Comparison of ENCODE assay signal across 9 mouse cellular contexts in genomic region chr1:90896741-90897361, GRCm38 (mm10). TPM values are rescaled to one million over a fixed set of nuclear protein-coding genes. Genes with fewer than 3 reads are reported as not detected.
DNase-seq lines count a peak whose midpoint lies in the region; ATAC-seq and TF ChIP-seq lines count a peak whose summit lies in the region.
"Had no signal": no experiment of that assay in that cellular context is flagged by ENCODE, and none has a peak within 500 bp of the region (broad histone marks: within the 10 kb centered on the region; RNA-seq: fewer than 3 reads in every experiment).

No protein-coding gene starts in this region.

- no peak overlapping the region for H3K4me3 ChIP-seq in cerebellum, adult 2 months (replicated peaks; ENCODE audit: insufficient read depth, low read depth, low read length)
- no peak overlapping the region for H3K4me3 ChIP-seq in hindbrain, postnatal 0 days (ENCODE audit: low read length)
- H3K4me3 ChIP-seq: erythroblast, embryonic 14.5 days had no signal

- no peaks in the 10 kb centered on the region for H3K9me3 ChIP-seq in hindbrain, postnatal 0 days (ENCODE audit: low read length)

- ATAC-seq in hindbrain, postnatal 0 days = peak; percentile 90

- peak; percentile 60 to 64 for DNase-seq in adrenal gland, adult (ENCODE audit: inconsistent age in 2 of 2, low spot score in 1 of 2)
- DNase-seq in adrenal gland, adult 8-10 months = no peak
- peak; percentile 81 to 92 for DNase-seq in cerebellum, adult 2 months
- DNase-seq in gastrocnemius, postnatal 10 days = peak; percentile 59
- peak; percentile 66 for DNase-seq in hindbrain, postnatal 0 days (ENCODE audit: low spot score)
- DNase-seq in left cerebral cortex, postnatal 4 days = peak; percentile 72
- DNase-seq in ovary, postnatal 36 days (ENCODE audit: low spot score) = peak; percentile 37
- no peak for DNase-seq in spleen, postnatal 4 days (ENCODE audit: low spot score in 2 of 2)

- no peak for TF ChIP-seq POLR2A in cerebellum, adult 2 months (IDR thresholded peaks at IDR 0.05; ENCODE audit: borderline replicate concordance, insufficient read depth, low read length)

- peaks cover 9% of the 10 kb centered on the region for H3K4me1 ChIP-seq in cerebellum, adult 2 months (ENCODE audit: control insufficient read depth, insufficient read depth, low read length)
- no peaks in the 10 kb centered on the region for H3K4me1 ChIP-seq in hindbrain, postnatal 0 days (ENCODE audit: insufficient read depth, low read length)

- no peaks in the 10 kb centered on the region for H3K27me3 ChIP-seq in cerebellum, adult 2 months (ENCODE audit: control insufficient read depth, insufficient read depth, low read length)
- H3K27me3 ChIP-seq in hindbrain, postnatal 0 days (ENCODE audit: insufficient read depth, low read length) = no peaks in the 10 kb centered on the region

- H3K36me3 ChIP-seq in hindbrain, postnatal 0 days (ENCODE audit: insufficient read depth, low read length) = no peaks in the 10 kb centered on the region

- no peak overlapping the region for H3K4me2 ChIP-seq in hindbrain, postnatal 0 days (ENCODE audit: low read depth, low read length)

- 6% methylated on average over 14 of the region's 14 CpGs for WGBS in cerebellum, adult 2 months
- 34% methylated on average over 14 of the region's 14 CpGs for WGBS in hindbrain, postnatal 0 days

- no peak overlapping the region for H3K9ac ChIP-seq in hindbrain, postnatal 0 days (replicated peaks; ENCODE audit: low read length)

- no peak for TF ChIP-seq CTCF in cerebellum, adult 2 months (IDR thresholded peaks at IDR 0.05; ENCODE audit: borderline replicate concordance, insufficient read depth, low read depth, low read length)
- TF ChIP-seq CTCF in hindbrain, postnatal 0 days (IDR thresholded peaks at IDR 0.05; ENCODE audit: low read depth) = no peak

- H3K27ac ChIP-seq in cerebellum, adult 2 months (ENCODE audit: insufficient read depth, low read length) = no peak overlapping the region; the same call in 1 of the 2 replicates
- H3K27ac ChIP-seq in hindbrain, postnatal 0 days = peak overlapping the region; percentile 29; the same call in 1 of the 2 replicates

- intact Hi-C loops in left cerebral cortex, postnatal 4 days (cut with DNase I) = no loop called here

RNA-seq across cellular contexts. Expression of gene Mlph, which starts 18.0 kb away (rescaled TPM):
- 1 to 10 TPM; 3.8 to 7.5 (median 5.4) TPM for total RNA-seq in adrenal gland, adult 8-10 months (2022)
- 2.5 and 3.3 TPM in 2 replicates for polyA plus RNA-seq in cerebellum, adult 2 months (2012; rRNA removed)
- under 1 TPM; 0.31 to 0.50 TPM for total RNA-seq in gastrocnemius, postnatal 10 days (2021)
- total RNA-seq in hindbrain, postnatal 0 days (2014; rRNA removed) = 0.63 and 0.72 TPM in 2 replicates
- 0.19 and 0.51 TPM in 2 replicates for polyA plus RNA-seq in hindbrain, postnatal 0 days (2015; fragmentation: Nextera tagmentation; extraction: Ambion mirVana)
- under 1 TPM; 0.40 to 0.79 TPM for total RNA-seq in left cerebral cortex, postnatal 4 days (2021)
- polyA plus RNA-seq: erythroblast, embryonic 14.5 days had no signal

RNA-seq across cellular contexts. Expression of gene Col6a3, which starts 53.1 kb away (rescaled TPM):
- total RNA-seq in adrenal gland, adult 8-10 months (2022) = 10 to 100 TPM; 14.7 to 40.9 (median 19.8) TPM
- 2.0 and 2.6 TPM in 2 replicates for polyA plus RNA-seq in cerebellum, adult 2 months (2012; rRNA removed)
- total RNA-seq in gastrocnemius, postnatal 10 days (2021) = 100 to 1,000 TPM; 299 to 378 TPM
- total RNA-seq in hindbrain, postnatal 0 days (2014; rRNA removed) = 15.9 and 19.2 TPM in 2 replicates
- polyA plus RNA-seq in hindbrain, postnatal 0 days (2015; fragmentation: Nextera tagmentation; extraction: Ambion mirVana) = 4.9 and 5.2 TPM in 2 replicates
- total RNA-seq in left cerebral cortex, postnatal 4 days (2021) = 10 to 100 TPM in 1 of 2 experiments, 1 to 10 TPM in 1; 7.8 to 10.5 TPM

RNA-seq across cellular contexts. Expression of gene Prlh, which starts 56.1 kb away (rescaled TPM):
- total RNA-seq in adrenal gland, adult 8-10 months (2022) = not detected
- polyA plus RNA-seq in cerebellum, adult 2 months (2012; rRNA removed) = 1.1 TPM in 1 of 2 replicates, not detected in the other
- total RNA-seq in gastrocnemius, postnatal 10 days (2021) = not detected
- not detected in 2 replicates for total RNA-seq in hindbrain, postnatal 0 days (2014; rRNA removed)
- 1.5 and 1.8 TPM in 2 replicates for polyA plus RNA-seq in hindbrain, postnatal 0 days (2015; fragmentation: Nextera tagmentation; extraction: Ambion mirVana)
- not detected for total RNA-seq in left cerebral cortex, postnatal 4 days (2021)

Comparison
In these comparisons a context has a peak if more than half of its experiments do, and no peak if none do; other contexts are left out.
1. DNase-seq: peak in adrenal gland, adult (2 of 2), cerebellum, adult 2 months (2 of 2), gastrocnemius, postnatal 10 days (single experiment), hindbrain, postnatal 0 days (single experiment), left cerebral cortex, postnatal 4 days (single experiment) and ovary, postnatal 36 days (single experiment); none in adrenal gland, adult 8-10 months (single experiment) and spleen, postnatal 4 days (0 of 2).
2. RNA of gene Col6a3, which starts 53.1 kb away (total RNA-seq): 299 to 378 TPM in gastrocnemius, postnatal 10 days; 14.7 to 40.9 TPM in adrenal gland, adult 8-10 months, 15.9 to 19.2 TPM in hindbrain, postnatal 0 days and 7.8 to 10.5 TPM in left cerebral cortex, postnatal 4 days; every median in the first group is over 4 times any median in the second.